ENCODE assay signal across 8 mouse cellular contexts in genomic region chr7:83382803-83383363, GRCm38 (mm10).
DNase-seq lines count a peak whose midpoint lies in the region; ATAC-seq lines count a peak whose summit lies in the region.

No protein-coding gene starts in this region.

- H3K4me1 ChIP-seq in lung, embryonic 15.5 days, result peaks cover 7% of the 10 kb centered on the region
- H3K4me1 ChIP-seq in forebrain, embryonic 16.5 days (replicated peaks; ENCODE audit: control insufficient read depth, insufficient read depth, low read length), result peaks cover 6% of the 10 kb centered on the region
- H3K4me1 ChIP-seq in midbrain, embryonic 10.5 days, result peaks cover 22% of the 10 kb centered on the region

- 19% methylated on average over 8 of the region's 8 CpGs for WGBS in lung, embryonic 15.5 days
- 8% methylated on average over 8 of the region's 8 CpGs for WGBS in forebrain, embryonic 16.5 days
- 36% methylated on average over 8 of the region's 8 CpGs for WGBS in midbrain, embryonic 10.5 days

- no peaks in the 10 kb centered on the region for H3K36me3 ChIP-seq in lung, embryonic 15.5 days
- H3K36me3 ChIP-seq in forebrain, embryonic 16.5 days (ENCODE audit: control insufficient read depth, insufficient read depth), result no peaks in the 10 kb centered on the region
- H3K36me3 ChIP-seq in midbrain, embryonic 10.5 days, result no peaks in the 10 kb centered on the region

- H3K9ac ChIP-seq in lung, embryonic 15.5 days, result no peak overlapping the region
- no peak overlapping the region for H3K9ac ChIP-seq in forebrain, embryonic 16.5 days (replicated peaks; ENCODE audit: low read depth, low read length)

- no peaks in the 10 kb centered on the region for H3K27me3 ChIP-seq in lung, embryonic 15.5 days
- H3K27me3 ChIP-seq in forebrain, embryonic 16.5 days (replicated peaks; ENCODE audit: control insufficient read depth, insufficient read depth, low read length), result no peaks in the 10 kb centered on the region
- no peaks in the 10 kb centered on the region for H3K27me3 ChIP-seq in midbrain, embryonic 10.5 days (ENCODE audit: low read depth, poor library complexity, severe bottlenecking)

- no peak overlapping the region for H3K4me3 ChIP-seq in lung, embryonic 15.5 days
- 0 out of 2 replicates have a peak overlapping the region, but pooled peaks have one; percentile 6 for H3K4me3 ChIP-seq in forebrain, embryonic 16.5 days (replicated peaks; ENCODE audit: low read length)
- H3K4me3 ChIP-seq in midbrain, embryonic 10.5 days, result no peak overlapping the region

- no peak overlapping the region for H3K4me2 ChIP-seq in lung, embryonic 15.5 days
- peak overlapping the region; percentile 26 for H3K4me2 ChIP-seq in forebrain, embryonic 16.5 days (ENCODE audit: low read length)

- no peaks in the 10 kb centered on the region for H3K9me3 ChIP-seq in lung, embryonic 15.5 days
- no peaks in the 10 kb centered on the region for H3K9me3 ChIP-seq in forebrain, embryonic 16.5 days (ENCODE audit: control insufficient read depth, low read length)
- H3K9me3 ChIP-seq in midbrain, embryonic 10.5 days (replicated peaks), result no peaks in the 10 kb centered on the region

- no peak for DNase-seq in lung, postnatal 25 days (ENCODE audit: low spot score)
- peak; percentile 32 to 41 for DNase-seq in kidney, postnatal 4 days
- DNase-seq in midbrain, embryonic 10.5 days (ENCODE audit: low spot score), result peak; percentile 67
- DNase-seq in telencephalon, adult 2 months (ENCODE audit: low read depth, low spot score), result peak; percentile 41
- no peak for DNase-seq in cerebellum, adult 18-20 months

- H3K27ac ChIP-seq in lung, embryonic 15.5 days, result 0 out of 2 replicates have a peak overlapping the region, but pooled peaks have one; percentile 7
- H3K27ac ChIP-seq in forebrain, embryonic 16.5 days (ENCODE audit: low read length), result peak overlapping the region; percentile 59; the same call in 1 of the 2 replicates
- peak overlapping the region; percentile 24 for H3K27ac ChIP-seq in midbrain, embryonic 10.5 days (replicated peaks)

- peak; percentile 73 for ATAC-seq in lung, embryonic 15.5 days (ENCODE audit: borderline replicate concordance, extremely low read depth, low FRiP score, low TSS enrichment)
- peak; percentile 94 for ATAC-seq in forebrain, embryonic 16.5 days
- ATAC-seq in erythroblast, adult 5-6 weeks (replicated peaks; ENCODE audit: low FRiP score, poor library complexity, severe bottlenecking), result no peak

Comparison
In these comparisons a context has a peak if more than half of its experiments do, and no peak if none do; other contexts are left out.
1. H3K27ac ChIP-seq: peak in every context shown above with its lines; median percentile 59 in forebrain, embryonic 16.5 days; 24 in midbrain, embryonic 10.5 days; 7 in lung, embryonic 15.5 days.
2. DNase-seq: peak in kidney, postnatal 4 days (2 of 2), midbrain, embryonic 10.5 days (single experiment) and telencephalon, adult 2 months (single experiment); none in lung, postnatal 25 days (single experiment) and cerebellum, adult 18-20 months (0 of 2).